Mouse (Mus musculus): ENCODE data around the gene Olfr1105. TPM values are rescaled to one million over a fixed set of nuclear protein-coding genes. Genes with fewer than 3 reads are reported as not detected.

The Olfr1105 gene
- polyA plus RNA-seq (2015; fragmentation: Nextera tagmentation; extraction: Ambion mirVana), result not detected in 2 replicates

DNA sequence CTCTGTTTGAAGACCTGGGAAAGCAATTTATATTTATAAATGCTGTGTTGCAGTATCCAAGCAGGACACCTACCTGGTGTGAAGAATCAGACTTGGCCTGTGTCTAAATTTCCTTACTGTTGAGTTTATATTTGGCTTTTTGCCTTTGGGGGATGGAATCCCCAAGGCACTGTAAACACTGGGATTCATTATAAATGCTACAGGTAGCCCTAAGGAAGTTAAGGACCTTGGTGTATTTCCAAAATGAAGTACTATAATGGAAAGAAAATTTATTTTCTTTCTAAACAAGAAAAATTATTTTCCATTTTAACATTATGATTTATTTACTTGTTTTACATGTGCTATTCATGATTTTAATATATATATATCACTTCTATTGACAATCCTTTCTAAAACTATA lies at the start of gene Olfr1105:
Gene Olfr1105 (minus strand): TSS at position 101 of the 400 bp plus-strand sequence.
- H3K36me3 ChIP-seq (ENCODE audit: control insufficient read depth, insufficient read depth, low read length), result no peaks in the 10 kb centered on the region
- no peak within 1 kb of the TSS for H3K27ac ChIP-seq (ENCODE audit: low read length)
- H3K9ac ChIP-seq (ENCODE audit: low read length), result no peak within 1 kb of the TSS
- no peaks in the 10 kb centered on the region for H3K9me3 ChIP-seq (replicated peaks; ENCODE audit: control insufficient read depth, low read length)
- no peaks in the 10 kb centered on the region for H3K27me3 ChIP-seq (ENCODE audit: control insufficient read depth, insufficient read depth, low read length)
- no peak for ATAC-seq (ENCODE audit: insufficient read depth, low FRiP score)
- no peak within 1 kb of the TSS for H3K4me2 ChIP-seq (ENCODE audit: low read depth, low read length)
- H3K4me1 ChIP-seq (ENCODE audit: control insufficient read depth, insufficient read depth, low read length), result no peaks in the 10 kb centered on the region
- no peak within 1 kb of the TSS for H3K4me3 ChIP-seq (replicated peaks; ENCODE audit: low read length)

DNA sequence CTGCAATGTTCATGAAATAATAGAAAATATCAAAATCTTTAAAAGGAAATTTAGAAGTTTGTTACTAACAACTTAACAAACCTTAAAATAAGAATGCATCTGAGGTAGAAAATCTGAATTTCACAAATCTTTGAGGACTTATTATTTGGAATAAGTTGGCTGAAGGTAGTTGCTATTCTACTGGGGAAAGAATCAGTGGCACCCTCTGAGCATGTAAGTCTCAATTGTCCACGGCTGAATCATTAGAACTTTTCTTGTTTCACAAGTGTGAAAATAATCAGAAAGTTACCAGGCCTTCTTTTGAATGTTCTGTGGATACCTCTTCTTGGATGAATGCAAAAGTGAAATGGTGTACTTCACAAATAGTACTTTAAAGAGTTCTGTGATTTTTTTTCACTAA lies 39.4 kb upstream of the Olfr1105 start, which contains the start of gene Olfr1107:
Gene Olfr1107 (minus strand): TSS at position 101 of the 400 bp plus-strand sequence.
- H3K36me3 ChIP-seq (ENCODE audit: control insufficient read depth, insufficient read depth, low read length), result no peaks in the 10 kb centered on the region
- H3K4me3 ChIP-seq (replicated peaks; ENCODE audit: low read length), result no peak within 1 kb of the TSS
- H3K4me2 ChIP-seq (ENCODE audit: low read depth, low read length), result no peak within 1 kb of the TSS
- WGBS, result 88% methylated on average over 1 of the region's 1 CpGs
- no peaks in the 10 kb centered on the region for H3K27me3 ChIP-seq (ENCODE audit: control insufficient read depth, insufficient read depth, low read length)
- H3K9me3 ChIP-seq (replicated peaks; ENCODE audit: control insufficient read depth, low read length), result no peaks in the 10 kb centered on the region
- H3K9ac ChIP-seq (ENCODE audit: low read length), result no peak within 1 kb of the TSS
- H3K27ac ChIP-seq (ENCODE audit: low read length), result no peak within 1 kb of the TSS
- no peaks in the 10 kb centered on the region for H3K4me1 ChIP-seq (ENCODE audit: control insufficient read depth, insufficient read depth, low read length)
- ATAC-seq (ENCODE audit: insufficient read depth, low FRiP score), result no peak

DNA sequence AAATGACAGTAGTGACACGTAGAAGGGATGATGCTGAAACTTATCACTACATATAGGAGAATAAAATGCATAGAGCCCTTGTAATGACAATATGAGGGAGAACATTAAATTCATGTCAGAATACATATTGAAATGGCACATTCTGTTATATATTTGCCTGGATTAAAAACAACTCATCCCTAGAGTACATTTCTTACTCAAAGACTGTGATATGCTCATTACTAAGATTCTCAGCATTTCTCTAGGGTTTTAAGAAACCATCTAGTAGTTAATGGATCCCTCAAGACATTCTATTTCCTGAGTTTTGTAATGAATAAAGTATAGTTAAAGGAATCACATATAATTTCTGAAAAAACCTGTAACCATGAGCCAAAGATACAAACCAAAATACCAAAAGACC lies 15.8 kb upstream of the Olfr1105 start, which contains the start of gene Olfr1106:
Gene Olfr1106 (minus strand): TSS at position 101 of the 400 bp plus-strand sequence.
- no peaks in the 10 kb centered on the region for H3K27me3 ChIP-seq (ENCODE audit: control insufficient read depth, insufficient read depth, low read length)
- no peak for ATAC-seq (ENCODE audit: insufficient read depth, low FRiP score)
- no peak within 1 kb of the TSS for H3K9ac ChIP-seq (ENCODE audit: low read length)
- H3K27ac ChIP-seq (ENCODE audit: low read length), result no peak within 1 kb of the TSS
- H3K4me3 ChIP-seq (replicated peaks; ENCODE audit: low read length), result no peak within 1 kb of the TSS
- no peaks in the 10 kb centered on the region for H3K4me1 ChIP-seq (ENCODE audit: control insufficient read depth, insufficient read depth, low read length)
- no peak within 1 kb of the TSS for H3K4me2 ChIP-seq (ENCODE audit: low read depth, low read length)
- no peaks in the 10 kb centered on the region for H3K9me3 ChIP-seq (replicated peaks; ENCODE audit: control insufficient read depth, low read length)
- no peaks in the 10 kb centered on the region for H3K36me3 ChIP-seq (ENCODE audit: control insufficient read depth, insufficient read depth, low read length)
- WGBS, result 67% methylated on average over 1 of the region's 1 CpGs

DNA sequence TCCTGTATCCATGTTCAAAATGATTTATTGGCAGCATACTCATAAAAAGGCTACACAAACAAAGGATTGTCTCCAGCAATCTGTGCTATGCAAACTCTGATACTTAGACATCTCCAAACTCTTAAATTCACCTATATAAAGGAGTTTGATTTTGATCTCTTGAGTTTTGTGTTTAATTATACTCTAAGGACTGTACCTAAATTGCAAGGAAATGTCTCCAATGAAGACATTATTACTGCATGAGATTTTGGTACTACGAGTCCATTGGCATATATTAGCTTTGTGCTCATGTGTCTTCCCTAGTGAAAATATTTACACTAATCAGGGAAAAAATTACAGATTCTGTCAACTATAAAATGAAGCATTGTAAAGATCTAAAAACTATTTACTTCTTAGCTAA lies 9.4 kb downstream of the Olfr1105 start, which contains the start of gene Olfr1104:
Gene Olfr1104 (minus strand): TSS at position 101 of the 400 bp plus-strand sequence.
- WGBS, result 69% methylated on average over 1 of the region's 1 CpGs

DNA sequence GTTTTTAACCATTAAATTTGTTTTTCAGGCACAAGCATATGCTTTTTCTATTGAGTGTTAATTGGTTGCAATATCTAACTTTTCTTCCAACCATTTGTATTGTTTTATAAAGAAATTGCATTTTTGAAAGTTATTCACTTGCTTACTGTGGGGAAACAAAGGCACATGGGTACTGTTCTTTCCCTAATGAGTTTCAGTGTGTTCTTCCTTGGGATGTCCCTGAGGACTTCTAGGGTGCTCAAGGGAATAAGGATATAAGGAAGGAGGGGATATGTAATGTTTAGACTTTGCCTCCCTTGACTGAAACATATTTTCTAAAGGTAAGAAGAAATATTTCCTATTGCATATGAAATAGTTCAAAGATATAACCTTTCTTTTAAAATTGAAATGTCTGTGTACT lies 38.2 kb downstream of the Olfr1105 start, which contains the start of gene Olfr1102:
Gene Olfr1102 (plus strand): TSS at position 301 of the 400 bp plus-strand sequence.
- Histone ChIP-seq H3K4me3 (replicated peaks; ENCODE audit: low read length) (no peak within 1 kb of the TSS), H3K27ac (ENCODE audit: low read length) (no peak within 1 kb of the TSS), H3K9ac (ENCODE audit: low read length) (no peak within 1 kb of the TSS), H3K9me3 (replicated peaks; ENCODE audit: control insufficient read depth, low read length) (no peaks in the 10 kb centered on the region), H3K27me3 (ENCODE audit: control insufficient read depth, insufficient read depth, low read length) (no peaks in the 10 kb centered on the region), H3K4me2 (ENCODE audit: low read depth, low read length) (no peak within 1 kb of the TSS), H3K36me3 (ENCODE audit: control insufficient read depth, insufficient read depth, low read length) (no peaks in the 10 kb centered on the region), H3K4me1 (ENCODE audit: control insufficient read depth, insufficient read depth, low read length) (no peaks in the 10 kb centered on the region)
- ATAC-seq (ENCODE audit: insufficient read depth, low FRiP score), result no peak

More for the DNA sequence above, 9.4 kb downstream of the Olfr1105 start, which contains the start of gene Olfr1104:
- Histone ChIP-seq H3K9ac (ENCODE audit: low read length) (no peak within 1 kb of the TSS), H3K4me2 (ENCODE audit: low read depth, low read length) (no peak within 1 kb of the TSS), H3K9me3 (replicated peaks; ENCODE audit: control insufficient read depth, low read length) (no peaks in the 10 kb centered on the region), H3K4me3 (replicated peaks; ENCODE audit: low read length) (no peak within 1 kb of the TSS), H3K36me3 (ENCODE audit: control insufficient read depth, insufficient read depth, low read length) (no peaks in the 10 kb centered on the region), H3K27me3 (ENCODE audit: control insufficient read depth, insufficient read depth, low read length) (no peaks in the 10 kb centered on the region), H3K4me1 (ENCODE audit: control insufficient read depth, insufficient read depth, low read length) (no peaks in the 10 kb centered on the region), H3K27ac (ENCODE audit: low read length) (no peak within 1 kb of the TSS)
- ATAC-seq (ENCODE audit: insufficient read depth, low FRiP score), result no peak

DNA sequence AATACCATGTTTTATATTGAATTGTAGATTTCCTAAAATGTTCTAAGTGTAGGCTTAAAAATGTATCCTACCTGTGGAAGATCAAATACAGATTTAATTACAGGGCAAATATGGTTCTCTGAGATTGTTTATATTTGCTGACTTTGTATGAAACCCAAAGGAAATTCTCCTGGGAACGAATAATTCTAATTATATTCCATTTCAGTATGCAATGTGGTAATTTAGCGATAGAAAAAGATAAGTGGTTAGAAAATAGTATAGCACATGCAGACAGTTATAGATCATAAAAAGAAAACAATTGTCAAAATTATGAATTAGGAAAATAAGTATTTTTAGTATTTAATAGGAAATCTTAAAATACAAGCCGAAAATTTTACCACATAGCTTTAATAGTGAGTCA lies 45.2 kb downstream of the Olfr1105 start, which contains the start of gene Olfr1101:
Gene Olfr1101 (minus strand): TSS at position 101 of the 400 bp plus-strand sequence.
- Histone ChIP-seq H3K9me3 (replicated peaks; ENCODE audit: control insufficient read depth, low read length) (no peaks in the 10 kb centered on the region), H3K27me3 (ENCODE audit: control insufficient read depth, insufficient read depth, low read length) (no peaks in the 10 kb centered on the region), H3K4me2 (ENCODE audit: low read depth, low read length) (no peak within 1 kb of the TSS), H3K4me3 (replicated peaks; ENCODE audit: low read length) (no peak within 1 kb of the TSS), H3K27ac (ENCODE audit: low read length) (no peak within 1 kb of the TSS), H3K4me1 (ENCODE audit: control insufficient read depth, insufficient read depth, low read length) (no peaks in the 10 kb centered on the region), H3K9ac (ENCODE audit: low read length) (no peak within 1 kb of the TSS), H3K36me3 (ENCODE audit: control insufficient read depth, insufficient read depth, low read length) (no peaks in the 10 kb centered on the region)
- 73% methylated on average over 3 of the region's 3 CpGs for WGBS
- no peak for ATAC-seq (ENCODE audit: insufficient read depth, low FRiP score)

Other genes with a start within 250 kb of the Olfr1105 start
- not detected in 2 replicates for gene Olfr141, start 226.5 kb downstream of the Olfr1105 start, polyA plus RNA-seq (2015; fragmentation: Nextera tagmentation; extraction: Ambion mirVana)
- not detected in 2 replicates for gene Olfr1094, start 211.9 kb downstream of the Olfr1105 start, polyA plus RNA-seq (2015; fragmentation: Nextera tagmentation; extraction: Ambion mirVana)
- not detected in 2 replicates for gene Olfr1095, start 184.8 kb downstream of the Olfr1105 start, polyA plus RNA-seq (2015; fragmentation: Nextera tagmentation; extraction: Ambion mirVana)
- not detected in 2 replicates for gene Gm13723, start 161.7 kb downstream of the Olfr1105 start, polyA plus RNA-seq (2015; fragmentation: Nextera tagmentation; extraction: Ambion mirVana)
- gene Olfr1097, start 144.3 kb downstream of the Olfr1105 start, polyA plus RNA-seq (2015; fragmentation: Nextera tagmentation; extraction: Ambion mirVana), result not detected in 2 replicates
- not detected in 2 replicates for gene Olfr1098, start 112.0 kb downstream of the Olfr1105 start, polyA plus RNA-seq (2015; fragmentation: Nextera tagmentation; extraction: Ambion mirVana)
- gene Olfr1099, start 75.8 kb downstream of the Olfr1105 start, polyA plus RNA-seq (2015; fragmentation: Nextera tagmentation; extraction: Ambion mirVana), result not detected in 2 replicates
- gene Olfr1100, start 56.6 kb downstream of the Olfr1105 start, polyA plus RNA-seq (2015; fragmentation: Nextera tagmentation; extraction: Ambion mirVana), result not detected in 2 replicates
- not detected in 2 replicates for gene Olfr1101, start 45.3 kb downstream of the Olfr1105 start, polyA plus RNA-seq (2015; fragmentation: Nextera tagmentation; extraction: Ambion mirVana)
- not detected in 2 replicates for gene Olfr1102, start 38.1 kb downstream of the Olfr1105 start, polyA plus RNA-seq (2015; fragmentation: Nextera tagmentation; extraction: Ambion mirVana)
- not detected in 2 replicates for gene Olfr1104, start 9.5 kb downstream of the Olfr1105 start, polyA plus RNA-seq (2015; fragmentation: Nextera tagmentation; extraction: Ambion mirVana)
- not detected in 2 replicates for gene Olfr1106, start 15.7 kb upstream of the Olfr1105 start, polyA plus RNA-seq (2015; fragmentation: Nextera tagmentation; extraction: Ambion mirVana)
- not detected in 2 replicates for gene Olfr1107, start 39.3 kb upstream of the Olfr1105 start, polyA plus RNA-seq (2015; fragmentation: Nextera tagmentation; extraction: Ambion mirVana)
- gene Olfr1109, start 59.5 kb upstream of the Olfr1105 start, polyA plus RNA-seq (2015; fragmentation: Nextera tagmentation; extraction: Ambion mirVana), result not detected in 2 replicates
- not detected in 2 replicates for gene Olfr259, start 78.0 kb upstream of the Olfr1105 start, polyA plus RNA-seq (2015; fragmentation: Nextera tagmentation; extraction: Ambion mirVana)
- gene Olfr1110, start 103.8 kb upstream of the Olfr1105 start, polyA plus RNA-seq (2015; fragmentation: Nextera tagmentation; extraction: Ambion mirVana), result not detected in 2 replicates
- not detected in 2 replicates for gene Olfr1111, start 116.1 kb upstream of the Olfr1105 start, polyA plus RNA-seq (2015; fragmentation: Nextera tagmentation; extraction: Ambion mirVana)
- not detected in 2 replicates for gene Olfr1112, start 151.3 kb upstream of the Olfr1105 start, polyA plus RNA-seq (2015; fragmentation: Nextera tagmentation; extraction: Ambion mirVana)
- not detected in 2 replicates for gene Olfr1113, start 172.4 kb upstream of the Olfr1105 start, polyA plus RNA-seq (2015; fragmentation: Nextera tagmentation; extraction: Ambion mirVana)
- not detected in 2 replicates for gene Olfr1115, start 211.5 kb upstream of the Olfr1105 start, polyA plus RNA-seq (2015; fragmentation: Nextera tagmentation; extraction: Ambion mirVana)
- gene Olfr1116, start 231.0 kb upstream of the Olfr1105 start, polyA plus RNA-seq (2015; fragmentation: Nextera tagmentation; extraction: Ambion mirVana), result not detected in 2 replicates